Mouse (Mus musculus) heart, adult 18-20 months (tissue): ENCODE measurements around the gene Fktn. TPM values are rescaled to one million over a fixed set of nuclear protein-coding genes. Genes with fewer than 3 reads are reported as not detected.

Experiments
- DNase-seq, 2 experiments: peaks; one replicate each; pipeline ENCODE4 v3.0.0; 2021 to 2022; ENCODE audit warnings: mixed read lengths in 1 of 2
- total RNA-seq, 2 experiments: library from RNA; stranded (reverse); gene quantifications; 2 replicates each; pipeline ENCODE4 v1.2.3; 2021

The Fktn gene
- total RNA-seq, 2 experiments from 2014 or later, result 20.1 to 22.1 TPM

DNA sequence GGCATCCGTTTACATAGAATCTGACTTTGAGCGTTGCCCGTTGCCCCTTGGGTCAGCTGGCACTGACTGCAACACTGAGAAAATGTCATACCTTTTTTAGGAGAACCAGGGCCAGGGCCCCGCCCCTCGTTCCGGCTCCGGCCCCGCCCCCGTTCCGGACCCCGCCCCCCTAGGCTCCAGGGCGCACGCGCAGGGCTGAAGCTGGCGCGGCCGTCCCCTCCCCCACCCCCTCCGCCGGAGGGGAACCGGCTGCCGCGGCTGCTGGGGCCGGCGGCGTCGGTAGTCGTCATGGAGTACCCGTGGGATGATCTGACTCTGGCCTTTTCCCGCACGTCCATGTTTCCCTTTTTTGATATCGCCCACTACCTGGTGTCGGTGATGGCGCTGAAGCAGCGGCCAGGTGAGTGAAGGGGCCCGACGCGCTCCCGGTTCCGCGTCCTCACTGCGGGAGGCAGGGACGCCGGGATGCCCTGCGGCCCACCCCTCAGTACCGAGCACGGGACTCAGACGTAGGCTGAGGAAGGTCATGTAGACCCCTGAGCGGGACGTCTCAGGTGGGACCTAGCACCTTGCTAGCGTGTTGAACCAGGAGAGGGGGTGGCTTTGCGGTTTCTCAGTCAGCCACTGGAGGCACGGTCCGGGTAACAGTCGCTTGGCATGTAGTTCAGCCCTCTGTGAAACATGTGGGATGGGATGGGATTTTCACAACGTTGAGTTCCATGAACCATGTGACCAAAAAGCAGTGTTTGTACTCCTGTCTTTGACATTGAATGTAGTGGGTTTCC is 112.2 kb downstream of the Fktn start, which contains the start of gene Tmem38b:
Gene Tmem38b, plus strand, starts transcription at position 225 of the 785 bp plus-strand sequence.
- peak; percentile 74 to 80 for DNase-seq

DNA sequence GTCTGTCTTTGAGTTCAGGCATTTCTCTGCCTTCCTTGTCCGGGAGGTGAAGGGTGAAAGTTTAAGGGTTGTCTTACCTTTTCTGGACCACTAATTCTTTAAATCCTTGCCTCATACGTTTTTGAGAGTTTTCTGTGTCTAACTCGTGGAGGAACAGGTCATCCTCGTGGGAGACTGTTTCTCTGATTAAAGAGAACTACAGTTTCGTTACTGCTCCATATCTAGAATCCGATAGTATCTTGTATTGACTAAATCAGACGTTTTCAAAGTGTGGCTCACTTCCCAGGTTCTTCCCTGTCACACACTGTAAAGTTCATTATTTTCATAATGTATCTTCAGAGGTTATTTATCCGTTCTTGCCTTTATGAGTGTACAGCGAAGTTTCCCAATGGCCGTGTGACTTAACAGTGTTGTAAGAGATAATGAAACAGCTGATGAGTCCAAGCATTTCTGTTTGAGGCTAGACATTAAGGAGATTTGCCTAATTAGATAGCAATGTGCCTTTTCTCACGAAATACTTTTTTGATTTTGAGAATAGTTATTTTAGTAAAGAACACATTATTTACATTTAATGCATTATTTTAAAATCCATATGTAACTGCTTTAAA is 112.9 kb downstream of the Fktn start:
- peak; percentile 15 to 37 for DNase-seq

Other genes starting within 250 kb of the Fktn start
- 10 to 100 TPM; 53.2 to 53.4 TPM for gene Fsd1l, start 82.5 kb upstream of the Fktn start, total RNA-seq
- under 1 TPM in 1 of 2 experiments, not detected in 1; 0.15 TPM for gene Tal2, start 65.7 kb downstream of the Fktn start, total RNA-seq
- 10 to 100 TPM; 21.8 to 23.4 TPM for gene Tmem38b, start 112.0 kb downstream of the Fktn start, total RNA-seq